15 mouse cellular contexts compared by ENCODE assay signal in genomic region chr3:121255501-121255900, GRCm38 (mm10).
"Had no signal": no experiment of that assay in that cellular context is flagged by ENCODE, and none has a peak within 500 bp of the region (broad histone marks: within the 10 kb centered on the region; RNA-seq: fewer than 3 reads in every experiment).

No protein-coding gene starts in this region.

- H3K4me2 ChIP-seq: neural tube, embryonic 15.5 days; stomach, embryonic 15.5 days had no signal

- H3K4me3 ChIP-seq: neural tube, embryonic 15.5 days; stomach, embryonic 15.5 days had no signal

- H3K36me3 ChIP-seq: neural tube, embryonic 15.5 days; stomach, embryonic 15.5 days had no signal

- DNase-seq: retina, postnatal 1 day; right cerebral cortex, adult 18-20 months; right cerebral cortex, postnatal 14 days; right cerebral cortex, postnatal 25 days; right cerebral cortex, postnatal 4 days; spleen, adult 18-20 months; thymus, adult 18-20 months; thymus, adult 2 months; thymus, postnatal 14 days; thymus, postnatal 25 days; thymus, postnatal 36 days; thymus, postnatal 4 days had no signal

- H3K27ac ChIP-seq: neural tube, embryonic 15.5 days; stomach, embryonic 15.5 days; stomach, postnatal 0 days had no signal

- H3K9me3 ChIP-seq: neural tube, embryonic 15.5 days; stomach, embryonic 15.5 days had no signal

- H3K9ac ChIP-seq: neural tube, embryonic 15.5 days; stomach, embryonic 15.5 days had no signal
